Mouse (Mus musculus) CD4-positive naive resting alpha-beta T cell, adult 76 days (primary cell): Measurements from ENCODE around the gene Tent4b. TPM values are rescaled to one million over a fixed set of nuclear protein-coding genes. Genes with fewer than 3 reads are reported as not detected.

Experiments used
- total RNA-seq: library from RNA; stranded (reverse); gene quantifications from one replicate; pipeline ENCODE4 v1.2.4, GENCODE M21; 2023

The Tent4b gene
- total RNA-seq, result 68.2 TPM

GRCm38 (mm10) chr8:88198945-88199571, at the start of gene Tent4b:
TSS of gene Tent4b (plus strand) at chr8:88199213.

GRCm38 (mm10) chr8:88272231-88273050, 73.4 kb downstream of the Tent4b start, which contains the start of gene Adcy7:
TSS of gene Adcy7 (plus strand) at chr8:88272403.

Other genes with a start within 250 kb of the Tent4b start
- gene Zfp423, start 239.6 kb upstream of the Tent4b start, total RNA-seq, result not detected
- gene Cnep1r1, start 80.4 kb upstream of the Tent4b start, total RNA-seq, result 20.0 TPM
- 27.9 TPM for gene Heatr3, start 61.4 kb upstream of the Tent4b start, total RNA-seq
- 145 TPM for gene Adcy7, start 73.2 kb downstream of the Tent4b start, total RNA-seq
- gene Brd7, start 163.0 kb downstream of the Tent4b start, total RNA-seq, result 59.6 TPM